Mouse (Mus musculus): ENCODE data around the gene Wdr1. TPM values are rescaled to one million over a fixed set of nuclear protein-coding genes. Genes with fewer than 3 reads are reported as not detected.
A peak's percentile ranks its signal among the peaks of the same experiment; 100 is the strongest.

Gene Wdr1
- polyA plus RNA-seq, 2 experiments: 42.5 to 74.4 TPM

- WGBS (ENCODE audit: insufficient replicate concordance): under 1% methylated on average over 60 of the region's 79 CpGs
- Histone ChIP-seq H3K9me3 (ENCODE audit: control insufficient read depth, low read length) (no peaks in the 10 kb centered on the region), H3K4me3 (ENCODE audit: insufficient read depth in 1 of 2, low read depth in 2 of 2, low read length in 2 of 2) (peak overlapping the region; percentile 87 to 91), H3K4me2 (ENCODE audit: low read depth) (peak overlapping the region; percentile 92), H3K27me3 (ENCODE audit: control insufficient read depth, insufficient read depth, low read length) (no peaks in the 10 kb centered on the region), H3K9ac (replicated peaks) (peak overlapping the region; percentile 86), H3K36me3 (replicated peaks; ENCODE audit: control insufficient read depth, insufficient read depth, low read depth) (peaks cover 4% of the 10 kb centered on the region; the same call in 1 of the 2 replicates), H3K4me1 (replicated peaks; ENCODE audit: control insufficient read depth in 2 of 2, insufficient read depth in 2 of 2, low read length in 1 of 2) (peaks cover 6 to 14% of the 10 kb centered on the region in 2 experiments; a peak in 3 of 4 replicates), H3K27ac (peak overlapping the region; percentile 76)
- DNase-seq (ENCODE audit: low read depth in 3 of 3, low spot score in 3 of 3) (peak; percentile 89 to 92 (median 90)), ATAC-seq (ENCODE audit: insufficient read depth) (peak; percentile 98)
- TF ChIP-seq EP300 (IDR thresholded peaks at IDR 0.05; ENCODE audit: low read depth): no peak
These were observed 1.5 kb downstream of the Wdr1 start for GRCm38 (mm10) chr5:38561426-38562024.

GRCm38 (mm10) chr5:38560586-38561425, 2.2 kb downstream of the Wdr1 start:
- Histone ChIP-seq H3K9me3 (ENCODE audit: control insufficient read depth, low read length) (no peaks in the 10 kb centered on the region), H3K27me3 (ENCODE audit: control insufficient read depth, insufficient read depth, low read length) (no peaks in the 10 kb centered on the region), H3K4me1 (replicated peaks; ENCODE audit: control insufficient read depth in 2 of 2, insufficient read depth in 2 of 2, low read length in 1 of 2) (peaks cover 6 to 16% of the 10 kb centered on the region in 2 experiments; a peak in 3 of 4 replicates), H3K4me3 (ENCODE audit: insufficient read depth in 1 of 2, low read depth in 2 of 2, low read length in 2 of 2) (peak overlapping the region; percentile 87 to 91), H3K9ac (replicated peaks) (peak overlapping the region; percentile 86), H3K27ac (peak overlapping the region; percentile 76), H3K36me3 (replicated peaks; ENCODE audit: control insufficient read depth, insufficient read depth, low read depth) (peaks cover 4% of the 10 kb centered on the region; the same call in 1 of the 2 replicates), H3K4me2 (ENCODE audit: low read depth) (peak overlapping the region; percentile 92)
- under 1% methylated on average over 38 of the region's 41 CpGs for WGBS (ENCODE audit: insufficient replicate concordance)
- TF ChIP-seq EP300 (IDR thresholded peaks at IDR 0.05; ENCODE audit: low read depth) (no peak), CTCF (IDR thresholded peaks at IDR 0.05; ENCODE audit: low read depth) (no peak)
- peak; percentile 21 for ATAC-seq (ENCODE audit: insufficient read depth)
- peak; percentile 35 to 47 (median 42) for DNase-seq (ENCODE audit: low read depth in 3 of 3, low spot score in 3 of 3)

- Histone ChIP-seq H3K9me3 (ENCODE audit: control insufficient read depth, low read length) (no peaks in the 10 kb centered on the region), H3K27ac (no peak overlapping the region), H3K4me2 (ENCODE audit: low read depth) (no peak overlapping the region), H3K4me1 (replicated peaks; ENCODE audit: control insufficient read depth in 2 of 2, insufficient read depth in 2 of 2, low read length in 1 of 2) (peaks cover 6 to 21% of the 10 kb centered on the region in 2 experiments; a peak in 3 of 4 replicates), H3K36me3 (replicated peaks; ENCODE audit: control insufficient read depth, insufficient read depth, low read depth) (peaks cover 4% of the 10 kb centered on the region; the same call in 1 of the 2 replicates), H3K9ac (replicated peaks) (no peak overlapping the region), H3K4me3 (ENCODE audit: insufficient read depth in 1 of 2, low read depth in 2 of 2, low read length in 2 of 2) (no peak overlapping the region), H3K27me3 (ENCODE audit: control insufficient read depth, insufficient read depth, low read length) (no peaks in the 10 kb centered on the region)
- WGBS (ENCODE audit: insufficient replicate concordance): 77% methylated on average over 5 of the region's 5 CpGs
- ATAC-seq (ENCODE audit: insufficient read depth): no peak
- TF ChIP-seq EP300 (IDR thresholded peaks at IDR 0.05; ENCODE audit: low read depth): no peak
- TF ChIP-seq CTCF (IDR thresholded peaks at IDR 0.05; ENCODE audit: low read depth): no peak
- no peak for DNase-seq (ENCODE audit: low read depth in 3 of 3, low spot score in 3 of 3)
These were observed 4.2 kb downstream of the Wdr1 start for GRCm38 (mm10) chr5:38558831-38559230.

- Histone ChIP-seq H3K9me3 (ENCODE audit: control insufficient read depth, low read length) (no peaks in the 10 kb centered on the region), H3K4me1 (replicated peaks; ENCODE audit: control insufficient read depth in 2 of 2, insufficient read depth in 2 of 2, low read length in 1 of 2) (peaks cover 6 to 21% of the 10 kb centered on the region in 2 experiments; a peak in 3 of 4 replicates), H3K9ac (replicated peaks) (no peak overlapping the region), H3K27me3 (ENCODE audit: control insufficient read depth, insufficient read depth, low read length) (no peaks in the 10 kb centered on the region), H3K4me2 (ENCODE audit: low read depth) (no peak overlapping the region), H3K36me3 (replicated peaks; ENCODE audit: control insufficient read depth, insufficient read depth, low read depth) (peaks cover 4% of the 10 kb centered on the region; the same call in 1 of the 2 replicates), H3K4me3 (ENCODE audit: insufficient read depth in 1 of 2, low read depth in 2 of 2, low read length in 2 of 2) (no peak overlapping the region), H3K27ac (no peak overlapping the region)
- 81% methylated on average over 4 of the region's 4 CpGs for WGBS (ENCODE audit: insufficient replicate concordance)
- DNase-seq (ENCODE audit: low read depth in 3 of 3, low spot score in 3 of 3) (no peak), ATAC-seq (ENCODE audit: insufficient read depth) (no peak)
- TF ChIP-seq EP300 (IDR thresholded peaks at IDR 0.05; ENCODE audit: low read depth) (no peak), CTCF (IDR thresholded peaks at IDR 0.05; ENCODE audit: low read depth) (no peak)
These were observed 5.2 kb downstream of the Wdr1 start for GRCm38 (mm10) chr5:38557811-38558210.

GRCm38 (mm10) chr5:38556406-38556805, 6.6 kb downstream of the Wdr1 start:
- H3K27me3 ChIP-seq (ENCODE audit: control insufficient read depth, insufficient read depth, low read length): no peaks in the 10 kb centered on the region
- DNase-seq (ENCODE audit: low read depth in 3 of 3, low spot score in 3 of 3): no peak
- H3K36me3 ChIP-seq (replicated peaks; ENCODE audit: control insufficient read depth, insufficient read depth, low read depth): peaks cover 4% of the 10 kb centered on the region; the same call in 1 of the 2 replicates
- no peak overlapping the region for H3K4me2 ChIP-seq (ENCODE audit: low read depth)
- H3K27ac ChIP-seq: no peak overlapping the region
- 67% methylated on average over 3 of the region's 3 CpGs for WGBS (ENCODE audit: insufficient replicate concordance)
- no peaks in the 10 kb centered on the region for H3K9me3 ChIP-seq (ENCODE audit: control insufficient read depth, low read length)
- TF ChIP-seq CTCF (IDR thresholded peaks at IDR 0.05; ENCODE audit: low read depth) (no peak), EP300 (IDR thresholded peaks at IDR 0.05; ENCODE audit: low read depth) (no peak)
- H3K9ac ChIP-seq (replicated peaks): no peak overlapping the region
- no peak overlapping the region for H3K4me3 ChIP-seq (ENCODE audit: insufficient read depth in 1 of 2, low read depth in 2 of 2, low read length in 2 of 2)
- peaks cover 0 to 14% of the 10 kb centered on the region in 2 experiments; a peak in 3 of 4 replicates for H3K4me1 ChIP-seq (replicated peaks; ENCODE audit: control insufficient read depth in 2 of 2, insufficient read depth in 2 of 2, low read length in 1 of 2)
- ATAC-seq (ENCODE audit: insufficient read depth): no peak
